Mouse (Mus musculus): ENCODE results near the gene Nme1.

DNA sequence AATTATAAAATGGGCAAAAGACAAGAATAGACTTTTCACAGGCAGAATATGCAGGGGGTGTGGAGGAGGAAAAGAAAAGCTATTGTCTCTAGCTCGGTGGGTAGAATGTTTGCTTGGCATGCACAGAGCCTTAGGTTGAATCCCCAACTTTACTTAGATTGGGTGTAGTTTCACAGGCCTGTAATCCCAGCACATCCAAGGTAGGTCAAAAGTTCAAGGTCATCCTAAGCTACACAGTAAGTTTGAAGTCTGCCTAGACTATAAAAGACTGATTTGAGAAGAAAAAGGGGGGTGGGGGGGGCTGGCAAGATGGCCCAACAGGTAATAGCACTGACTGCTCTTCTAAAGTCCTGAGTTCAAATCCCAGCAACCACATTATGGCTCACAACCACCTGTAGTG lies 1.5 kb upstream of the Nme1 start:
- TF ChIP-seq USF1 (IDR thresholded peaks at IDR 0.05; ENCODE audit: low read depth), result no peak
- no peak for TF ChIP-seq TCF12 (IDR thresholded peaks at IDR 0.05; ENCODE audit: insufficient read depth, poor library complexity, severe bottlenecking)
- TF ChIP-seq E2F4 (IDR thresholded peaks at IDR 0.05; ENCODE audit: insufficient read depth), result no peak
- TF ChIP-seq POLR2A (IDR thresholded peaks at IDR 0.05; ENCODE audit: insufficient read length, low read depth), result no peak
- no peak for TF ChIP-seq MYOG (IDR thresholded peaks at IDR 0.05; ENCODE audit: control insufficient read depth in 1 of 3, insufficient read depth in 1 of 3, insufficient read length in 2 of 3, low read depth in 2 of 3)
- TF ChIP-seq MYOD1 (IDR thresholded peaks at IDR 0.05; ENCODE audit: control insufficient read depth in 1 of 3, insufficient read length in 2 of 3, low read depth in 2 of 3), result no peak
- TF ChIP-seq POLR2AphosphoS2 (IDR thresholded peaks at IDR 0.05; ENCODE audit: insufficient read length, low read depth), result no peak
- TF ChIP-seq REST (IDR thresholded peaks at IDR 0.05; ENCODE audit: insufficient read depth, insufficient read length), result no peak
- no peak for TF ChIP-seq MAX (IDR thresholded peaks at IDR 0.05; ENCODE audit: low read depth)
